Mouse (Mus musculus) right cerebral cortex, postnatal 4 days (tissue): Measurements from ENCODE around the gene Slco3a1.

Experiments used
- DNase-seq: peaks from one replicate; pipeline ENCODE4 v3.0.0-alpha.2; 2022

The Slco3a1 gene

DNA sequence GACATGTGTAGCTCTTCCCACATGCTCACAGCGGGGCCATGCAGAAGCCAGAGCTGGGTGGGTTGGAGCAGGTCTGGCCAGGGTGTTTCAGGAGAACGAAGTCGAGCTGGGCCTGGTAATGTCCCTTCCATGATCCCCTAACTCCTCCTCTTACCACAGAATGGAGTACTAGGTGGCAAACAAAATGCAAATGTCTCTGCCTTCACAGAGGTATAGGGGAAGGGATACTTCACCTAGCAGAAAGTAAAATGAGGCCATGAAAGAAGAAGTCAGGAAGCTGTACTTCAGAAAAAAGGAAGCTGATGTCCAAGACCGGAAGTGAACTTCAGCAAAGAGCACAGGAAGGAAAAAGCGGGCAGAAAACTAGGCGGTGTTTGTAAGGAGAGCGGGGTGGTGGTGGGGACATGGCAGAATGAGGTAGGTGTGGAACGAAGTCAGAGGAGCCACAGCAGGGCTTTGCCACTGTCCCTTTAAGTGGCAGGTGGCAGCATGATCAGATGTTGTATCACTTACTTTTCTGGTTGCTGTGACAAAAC, 214.1 kb downstream of the Slco3a1 start:
- DNase-seq, result no peak

- no peak for DNase-seq
Measured at GRCm38 (mm10) chr7:74337677-74338420, 216.7 kb downstream of the Slco3a1 start.

GRCm38 (mm10) chr7:74332323-74332722, 222.3 kb downstream of the Slco3a1 start:
- no peak for DNase-seq

- DNase-seq, result no peak
Measured at GRCm38 (mm10) chr7:74330858-74331726, 223.5 kb downstream of the Slco3a1 start.

DNA sequence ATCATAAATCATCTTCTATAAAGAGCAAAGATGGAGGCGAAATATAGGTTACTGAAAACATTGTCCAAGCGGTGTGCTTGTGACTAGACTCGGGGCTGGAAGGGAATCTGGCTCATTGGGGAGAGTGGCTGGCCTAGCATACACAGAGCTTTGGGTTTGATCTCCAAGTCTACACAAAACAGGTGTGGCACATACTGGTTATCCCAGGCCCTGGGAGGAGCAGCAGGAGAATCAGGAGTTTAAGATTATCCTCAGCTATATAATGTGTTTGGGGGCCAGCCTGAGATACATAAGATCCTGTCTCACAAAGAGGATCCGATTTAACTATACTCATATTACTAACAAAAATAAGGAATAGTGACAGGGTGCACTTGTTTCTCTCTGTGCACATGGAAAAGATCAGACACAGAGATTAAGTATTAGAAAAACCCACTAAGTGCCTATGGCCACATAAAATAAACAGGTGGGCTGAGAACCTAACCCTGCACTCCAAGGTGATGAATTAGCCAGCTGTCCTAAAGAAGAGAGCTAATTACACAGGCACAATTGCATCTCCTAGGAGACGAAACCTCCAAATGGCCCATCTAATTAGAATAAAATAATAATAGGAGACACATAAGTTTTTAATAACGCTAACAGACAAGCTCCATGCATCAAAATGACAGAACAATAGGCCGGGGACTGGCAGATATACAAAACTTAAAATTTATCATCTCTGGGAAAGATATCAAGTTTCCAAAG, 224.3 kb downstream of the Slco3a1 start:
- DNase-seq, result no peak

- no peak for DNase-seq
Measured at GRCm38 (mm10) chr7:74329004-74329403, 225.6 kb downstream of the Slco3a1 start.

GRCm38 (mm10) chr7:74327716-74328115, 226.9 kb downstream of the Slco3a1 start:
- no peak for DNase-seq

DNA sequence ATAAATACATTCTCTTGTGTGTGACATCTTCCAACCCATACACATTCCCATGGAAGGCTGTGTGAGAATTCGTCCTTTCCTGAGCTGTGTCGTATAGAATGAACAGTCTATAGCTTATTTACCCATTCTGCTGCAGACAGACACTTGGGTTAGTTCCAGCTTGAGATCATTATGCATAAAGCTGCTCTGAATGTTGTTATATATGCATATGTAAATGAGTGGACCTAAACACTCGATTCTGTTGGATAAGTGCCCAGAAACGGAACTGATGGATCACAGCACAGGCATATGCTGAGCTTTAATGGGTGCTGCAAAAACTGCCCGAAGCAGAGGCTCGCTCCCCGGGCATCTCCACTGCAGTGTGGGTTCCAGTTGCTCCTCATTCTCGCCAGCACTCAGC, 229.5 kb downstream of the Slco3a1 start:
- peak; percentile 27 for DNase-seq

DNA sequence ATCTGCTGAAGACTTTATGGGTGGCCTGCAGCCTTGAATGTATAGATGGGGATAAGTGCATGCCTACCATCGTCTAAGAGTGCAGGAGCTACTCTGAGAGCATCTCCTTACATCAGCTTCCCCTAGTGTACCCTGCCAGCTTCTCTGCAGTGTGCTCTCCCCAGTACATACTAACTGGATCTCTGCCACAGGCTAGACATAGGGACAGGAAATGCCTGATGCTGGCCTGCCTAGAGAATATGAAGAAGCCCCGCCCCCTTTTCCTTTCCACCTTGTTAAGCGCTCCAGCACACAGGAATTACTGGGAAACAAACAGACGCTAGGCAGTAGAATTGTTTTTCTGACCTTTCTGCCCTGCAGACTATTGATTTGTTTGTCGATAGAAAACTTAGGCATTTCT, 230.9 kb downstream of the Slco3a1 start:
- no peak for DNase-seq

- no peak for DNase-seq
Measured at GRCm38 (mm10) chr7:74323194-74323593, 231.4 kb downstream of the Slco3a1 start.

DNA sequence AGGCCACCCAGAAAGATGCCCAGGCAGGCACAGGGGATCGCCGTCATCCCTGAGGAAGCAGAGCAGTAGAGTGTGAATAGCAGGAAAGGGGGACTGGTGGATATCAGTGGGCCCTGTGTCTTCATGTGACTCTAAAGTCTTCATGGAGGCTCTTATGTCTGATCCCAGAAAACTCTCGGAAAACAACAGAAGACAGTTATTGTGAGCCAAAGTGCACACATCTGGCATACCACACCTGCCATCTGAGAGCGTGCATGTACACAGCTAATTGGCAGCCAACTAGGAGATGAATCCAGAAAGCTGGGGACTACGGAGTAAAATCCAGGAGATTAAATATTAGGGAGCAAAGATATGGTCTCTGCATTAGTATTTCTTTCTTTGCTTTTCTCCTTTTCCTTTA, 233.9 kb downstream of the Slco3a1 start:
- DNase-seq, result no peak

GRCm38 (mm10) chr7:74315836-74316435, 238.6 kb downstream of the Slco3a1 start:
- DNase-seq, result no peak

DNA sequence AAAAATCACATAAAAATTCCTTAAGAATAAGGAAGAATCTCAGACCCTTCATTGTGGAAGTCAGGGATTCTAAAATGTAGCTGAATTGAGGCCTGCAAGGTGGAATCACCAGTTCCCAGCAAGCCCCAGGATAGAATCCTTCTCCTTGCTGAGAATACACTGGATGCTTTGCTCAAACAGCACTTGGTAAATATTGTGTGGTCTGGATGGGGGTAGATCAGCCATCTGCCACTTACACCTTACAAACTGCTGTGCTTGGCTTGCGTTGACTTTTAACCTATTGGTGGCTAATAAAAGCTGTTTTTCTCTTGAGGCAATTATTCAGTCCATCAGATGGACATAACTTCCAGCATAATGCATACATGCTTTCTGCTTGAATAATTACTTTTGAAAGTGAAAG, 240.3 kb downstream of the Slco3a1 start:
- no peak for DNase-seq

- no peak for DNase-seq
Measured at GRCm38 (mm10) chr7:74313279-74314105, 241.1 kb downstream of the Slco3a1 start.

- DNase-seq, result no peak
Measured at GRCm38 (mm10) chr7:74311536-74311935, 243.0 kb downstream of the Slco3a1 start.

DNA sequence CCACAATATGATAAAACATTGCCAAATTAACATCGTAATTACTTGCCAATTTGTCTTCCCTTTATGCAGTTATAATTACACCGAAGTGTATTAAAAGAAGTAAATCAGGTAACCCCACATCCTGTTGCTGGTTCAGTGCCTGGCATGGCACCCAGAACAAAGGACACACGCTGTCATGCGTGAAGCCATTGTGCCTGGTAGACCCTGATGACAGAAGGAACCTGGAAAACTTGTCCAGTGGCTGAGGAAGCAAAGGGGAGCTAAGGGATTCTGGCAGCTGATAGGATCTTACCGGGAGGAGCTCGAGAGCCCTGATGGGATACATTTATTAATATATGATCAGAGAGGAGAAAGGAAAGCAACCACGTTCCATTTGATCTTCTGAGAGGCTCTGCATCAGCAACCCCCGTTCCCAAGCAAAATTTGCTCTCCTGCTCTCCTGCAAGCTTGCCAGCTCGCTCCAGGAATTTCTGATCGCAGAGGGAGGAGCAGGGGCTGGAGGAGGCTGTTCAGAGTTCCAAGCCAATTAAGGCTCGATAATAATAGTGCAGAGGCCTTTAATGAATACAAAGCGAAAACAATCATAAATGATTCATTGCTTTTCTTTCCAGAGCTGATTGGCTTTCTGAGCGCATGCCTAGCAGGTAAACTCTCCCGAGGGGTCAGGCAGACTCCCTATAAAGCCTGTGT, 250.8 kb downstream of the Slco3a1 start:
- no peak for DNase-seq

DNA sequence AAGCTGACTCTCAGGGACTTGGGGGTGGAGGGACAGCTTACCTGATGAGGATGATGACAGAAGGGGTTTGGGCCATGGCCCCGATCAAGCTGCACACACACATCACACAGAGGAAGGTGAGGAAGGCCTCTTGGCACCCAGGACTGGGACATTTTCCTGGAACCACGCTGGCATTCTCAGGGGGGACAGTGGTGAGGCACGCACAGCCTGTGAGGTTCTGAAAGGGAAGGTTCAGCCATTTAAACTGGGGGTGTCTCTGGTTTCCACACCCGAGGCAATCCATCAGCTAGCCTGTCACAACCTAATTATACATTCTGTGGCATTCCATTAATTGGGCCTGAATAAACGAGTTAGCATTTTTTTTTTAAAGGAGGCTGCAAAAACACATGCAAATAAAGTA, 251.5 kb downstream of the Slco3a1 start:
- no peak for DNase-seq

DNA sequence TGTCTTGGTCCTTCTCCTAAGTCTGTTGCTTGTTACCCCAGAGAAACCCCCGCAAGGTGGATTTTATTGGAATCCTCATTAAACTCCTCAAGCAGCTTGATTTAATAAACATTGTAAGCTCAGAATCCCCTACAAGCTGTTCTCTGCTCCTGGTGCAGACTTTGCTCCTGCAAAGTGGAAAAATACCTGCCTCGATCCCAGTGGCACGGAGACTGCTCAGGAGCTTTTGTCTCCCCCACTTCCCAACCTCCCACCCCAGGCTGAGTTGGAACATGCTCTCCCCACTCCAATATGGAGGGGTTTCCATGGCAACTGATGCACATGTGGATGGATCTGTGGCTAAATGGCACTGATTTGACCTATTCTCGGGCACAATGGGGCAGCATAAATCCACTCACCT, 268.0 kb downstream of the Slco3a1 start:
- no peak for DNase-seq

GRCm38 (mm10) chr7:74280371-74280770, 274.2 kb downstream of the Slco3a1 start:
- DNase-seq, result no peak

GRCm38 (mm10) chr7:74279356-74279755, 275.2 kb downstream of the Slco3a1 start:
- no peak for DNase-seq

- DNase-seq, result no peak
Measured at GRCm38 (mm10) chr7:74270089-74270394, 284.5 kb downstream of the Slco3a1 start.
